Mouse (Mus musculus) small intestine, adult 2 months (tissue): Measurements from ENCODE around the gene Lyve1.

Experiments used
- CTCF ChIP-seq: fragments of 200-500 bp; IDR thresholded peaks from 2 replicates; pipeline ENCODE4 v1.5.1; 2012; ENCODE audit warnings: low read depth, mild to moderate bottlenecking, control low read depth, inconsistent platforms, low read length, moderate library complexity, mixed read lengths; ENCODE audit not compliant: insufficient replicate concordance, insufficient read length; ENCODE audit errors: extremely low read depth
- POLR2A ChIP-seq: fragments of 200-500 bp; IDR thresholded peaks from 2 replicates; pipeline ENCODE4 v1.6.1; 2012; ENCODE audit warnings: low read depth, mild to moderate bottlenecking, control low read depth, inconsistent platforms, low read length, moderate library complexity

DNA sequence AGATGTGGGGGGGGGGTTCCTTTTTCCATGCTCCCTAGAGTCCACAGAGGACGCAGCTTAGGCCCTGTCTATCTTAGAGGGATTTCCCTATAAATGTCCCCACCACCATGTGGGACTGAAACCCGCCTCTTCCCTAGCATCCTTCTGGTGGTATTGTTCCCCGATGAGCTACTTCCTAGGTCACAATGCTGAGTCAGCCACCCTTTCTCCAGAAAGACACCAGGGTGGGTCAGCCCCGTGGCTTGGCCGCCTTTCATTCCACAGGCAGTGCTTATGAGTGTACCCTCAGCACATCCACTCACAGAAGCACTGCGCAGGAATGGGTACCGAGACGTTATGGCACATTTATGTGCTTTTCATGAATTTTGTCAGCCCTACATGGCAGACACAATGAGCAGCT is 34.2 kb upstream of the Lyve1 start:
- TF ChIP-seq CTCF (no peak), POLR2A (no peak)
